Mouse (Mus musculus) cerebellum, adult 11 months (tissue): ENCODE data around the gene Cyp4f39.

Source experiments
- DNase-seq: peaks from one replicate; pipeline ENCODE4 v3.0.0; 2022

The Cyp4f39 gene

DNA sequence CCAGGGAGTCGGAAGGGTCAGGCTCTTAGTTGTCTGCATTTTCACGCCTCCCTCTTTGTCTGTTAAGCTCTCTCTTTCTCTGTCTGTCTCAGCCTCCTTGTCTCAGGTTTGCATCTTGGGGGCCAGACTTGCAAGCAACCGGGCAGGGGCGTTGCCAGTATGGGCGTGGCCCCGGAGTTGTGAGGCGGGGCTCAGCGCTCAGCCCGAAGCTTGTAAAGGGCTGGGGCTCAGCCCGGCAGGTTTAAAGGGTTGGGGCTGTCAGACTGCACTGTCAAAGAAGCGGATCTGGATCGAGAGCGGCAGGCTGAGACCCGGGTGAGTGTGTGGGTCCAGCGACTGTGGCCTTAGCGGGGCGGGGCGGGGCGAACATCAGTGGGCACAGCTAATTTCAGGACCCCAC is at the start of gene Cyp4f39:
Gene Cyp4f39, plus strand, starts transcription at position 242 of the 400 bp plus-strand sequence.
- no peak for DNase-seq

DNA sequence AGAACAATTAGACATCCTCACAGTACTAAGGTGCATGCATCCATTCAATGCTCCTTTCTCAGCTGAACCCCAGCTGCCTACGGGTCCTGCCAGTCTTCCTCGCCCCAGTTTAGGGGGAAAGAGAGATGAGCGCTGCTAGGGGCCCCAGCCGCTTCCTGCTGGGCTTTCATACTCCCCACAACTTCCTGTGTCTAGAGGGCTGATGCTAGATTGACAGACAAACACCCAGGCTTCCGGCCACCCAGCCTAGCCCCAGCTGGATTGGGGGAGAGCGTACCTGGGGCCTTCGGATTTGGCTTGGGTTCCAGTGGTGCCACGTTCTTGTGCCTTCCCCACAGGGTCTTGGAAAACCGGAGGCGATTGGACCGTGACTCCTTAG is 49.8 kb upstream of the Cyp4f39 start:
- no peak for DNase-seq

DNA sequence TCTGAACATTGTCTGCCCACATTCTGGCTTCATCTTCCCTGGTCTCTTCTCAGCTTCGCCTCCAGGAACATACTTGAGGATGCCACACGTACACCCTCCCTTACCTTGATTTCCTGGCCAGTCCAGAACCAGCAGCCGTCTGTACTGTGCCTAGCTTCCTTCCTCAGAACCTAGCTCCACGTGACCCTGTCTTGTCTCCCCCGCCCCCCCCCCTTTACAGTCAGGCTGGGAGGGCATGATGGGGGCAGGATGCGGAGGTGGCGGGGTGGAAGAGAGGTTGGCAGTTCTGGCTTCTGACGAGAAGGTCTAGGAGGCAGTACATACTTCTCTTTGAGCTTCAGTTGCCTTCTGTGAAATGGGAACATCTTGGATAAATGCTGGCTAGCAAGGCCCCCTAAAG is 49.1 kb upstream of the Cyp4f39 start, which contains the start of gene Rasal3:
Gene Rasal3, minus strand, starts transcription at position 167 of the 400 bp plus-strand sequence.
- no peak for DNase-seq

DNA sequence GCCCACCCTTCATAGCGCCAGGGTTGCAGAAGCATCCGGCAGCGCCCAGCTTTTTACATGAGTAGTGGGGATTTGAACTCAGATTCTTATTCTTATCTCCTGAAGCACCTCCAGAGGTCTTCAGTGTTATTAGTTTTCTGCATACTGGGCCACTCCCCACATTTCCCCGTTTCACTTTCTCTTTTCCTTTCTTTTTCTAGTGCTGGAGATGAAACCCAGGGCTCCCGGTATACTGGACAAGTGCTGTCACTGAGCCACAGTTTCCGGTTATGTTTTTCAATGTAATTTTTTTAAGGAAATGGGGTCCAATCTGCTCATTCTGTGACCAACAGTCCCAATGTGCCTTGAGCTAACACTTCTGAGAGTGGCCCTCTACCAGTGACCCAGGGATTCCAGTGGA is 40.6 kb upstream of the Cyp4f39 start:
- no peak for DNase-seq

DNA sequence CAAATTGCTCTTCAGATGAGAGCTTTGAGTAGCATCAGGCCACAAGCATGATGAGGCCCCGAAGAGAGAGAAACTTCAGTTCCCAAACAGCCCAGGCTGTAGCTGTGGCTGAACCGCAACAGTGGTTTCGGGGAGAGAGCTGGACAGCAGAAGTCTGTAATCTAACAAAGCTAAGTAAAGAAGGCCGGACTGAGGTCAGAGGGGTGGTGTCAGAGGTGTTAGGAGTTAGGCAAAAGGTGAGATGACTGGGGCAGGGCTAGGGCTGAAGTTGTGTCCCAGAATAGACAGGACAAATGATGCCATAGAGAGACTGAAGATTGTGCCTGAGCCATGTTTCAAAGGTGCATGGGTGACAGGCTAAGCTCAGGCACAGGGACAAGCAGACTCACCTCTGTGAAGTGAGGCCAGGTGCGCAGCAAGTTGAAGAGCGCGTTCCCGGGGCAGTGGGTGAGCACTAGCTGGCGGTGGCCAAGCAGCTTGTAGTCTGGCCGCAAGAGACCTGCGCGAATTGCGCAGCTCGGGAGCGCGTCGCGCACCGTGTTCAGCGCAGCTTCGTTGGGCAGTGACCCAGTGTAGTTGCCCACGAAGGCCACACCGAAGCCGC is 37.0 kb upstream of the Cyp4f39 start:
- DNase-seq: no peak

DNA sequence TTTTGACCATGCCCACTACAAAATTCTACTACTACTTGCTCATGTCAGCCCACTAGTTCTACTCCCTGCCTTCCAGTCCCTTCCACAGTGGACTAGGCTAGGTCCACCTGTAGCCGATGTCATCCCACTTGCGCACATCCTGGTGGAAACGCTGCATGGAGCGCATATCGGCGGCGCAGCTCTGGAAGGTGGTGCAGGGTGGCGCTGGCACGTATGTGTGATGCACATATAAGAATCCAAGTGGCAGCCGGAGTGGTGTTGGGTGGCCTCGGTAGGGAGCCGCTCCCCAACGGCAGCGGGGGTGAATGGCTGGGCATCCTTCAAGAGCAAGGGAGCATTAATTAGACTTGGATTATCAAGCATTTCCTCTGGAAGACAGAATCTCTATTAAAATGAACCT is 35.8 kb upstream of the Cyp4f39 start:
- no peak for DNase-seq

DNA sequence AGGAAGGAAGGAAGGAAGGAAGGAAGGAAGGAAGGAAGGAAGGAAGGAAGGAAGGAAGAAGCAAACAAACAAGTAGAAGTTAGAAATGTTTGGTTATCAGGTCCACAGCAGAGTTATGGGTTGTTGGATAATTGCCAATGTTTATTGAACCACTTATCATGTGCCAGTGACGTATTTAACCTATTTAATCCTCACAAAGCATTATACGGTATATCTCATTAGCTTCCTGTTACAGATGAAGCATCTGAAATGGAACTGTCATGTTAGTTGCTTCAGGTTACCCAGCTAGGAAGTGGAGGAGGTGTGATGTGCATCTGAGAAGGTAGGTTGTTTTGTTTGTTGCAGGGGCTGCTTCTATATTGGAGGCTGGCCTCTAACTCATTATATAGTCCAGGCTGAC is 32.5 kb upstream of the Cyp4f39 start:
- DNase-seq: no peak

DNA sequence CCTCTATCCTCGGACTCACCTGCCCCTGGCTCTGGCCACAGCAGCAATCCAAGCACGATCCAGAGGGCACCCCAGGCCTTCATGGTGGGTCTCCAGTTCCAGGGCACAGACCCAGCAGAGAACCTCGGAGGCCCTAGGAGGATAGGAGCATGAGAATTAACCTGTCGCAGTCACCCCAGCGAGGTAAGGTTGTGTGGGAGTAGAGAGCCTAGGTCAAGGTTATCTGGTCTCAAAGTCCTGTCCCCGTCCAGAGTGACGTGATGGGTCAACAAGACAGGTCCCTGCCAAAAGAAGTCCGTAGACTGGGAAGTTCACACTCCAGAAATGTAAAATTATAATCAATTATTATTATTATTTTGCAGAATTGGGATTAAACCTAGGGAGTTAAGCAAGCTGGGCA is 31.7 kb upstream of the Cyp4f39 start:
- no peak for DNase-seq

DNA sequence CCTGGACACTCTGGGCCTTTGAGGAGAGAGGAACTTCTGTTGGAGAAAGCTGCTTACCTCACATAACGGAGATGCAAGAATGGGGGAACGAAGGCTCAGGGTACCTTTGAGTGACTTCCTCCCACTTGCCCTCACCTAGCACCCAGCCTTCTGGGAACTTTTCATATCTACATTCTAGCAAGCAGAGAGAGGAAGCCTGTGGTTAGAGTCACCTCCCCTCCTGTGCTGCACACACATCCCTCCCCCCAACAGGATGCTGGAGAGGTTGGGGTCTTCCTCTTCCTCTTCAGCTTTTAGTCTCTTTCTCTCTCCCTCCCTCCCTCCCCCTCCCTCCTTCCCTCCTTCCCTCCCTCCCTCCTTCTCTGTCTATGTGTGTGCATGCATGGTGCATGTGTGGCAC is 28.5 kb upstream of the Cyp4f39 start, which contains the start of gene Pglyrp2:
Gene Pglyrp2, minus strand, starts transcription at position 134 of the 400 bp plus-strand sequence.
- no peak for DNase-seq

DNA sequence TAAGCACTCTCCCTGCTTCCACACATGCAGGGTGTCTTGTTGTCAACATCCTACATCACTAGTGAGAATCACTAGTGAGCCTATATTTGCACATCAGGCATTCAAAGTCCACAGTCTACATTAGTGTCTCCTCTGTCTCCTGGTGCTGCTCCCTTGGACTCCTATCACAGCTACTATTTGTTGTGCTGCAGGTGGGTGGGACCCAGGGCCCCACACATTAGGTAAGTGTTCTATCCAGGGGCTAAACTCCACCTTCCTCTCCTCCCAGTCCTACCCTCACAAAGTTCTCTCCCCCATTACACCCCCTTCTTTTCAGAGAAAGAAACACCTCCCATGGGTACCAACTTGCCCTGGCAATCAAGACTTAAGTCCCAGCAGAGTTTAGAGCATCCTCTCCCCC is 25.9 kb upstream of the Cyp4f39 start:
- no peak for DNase-seq

DNA sequence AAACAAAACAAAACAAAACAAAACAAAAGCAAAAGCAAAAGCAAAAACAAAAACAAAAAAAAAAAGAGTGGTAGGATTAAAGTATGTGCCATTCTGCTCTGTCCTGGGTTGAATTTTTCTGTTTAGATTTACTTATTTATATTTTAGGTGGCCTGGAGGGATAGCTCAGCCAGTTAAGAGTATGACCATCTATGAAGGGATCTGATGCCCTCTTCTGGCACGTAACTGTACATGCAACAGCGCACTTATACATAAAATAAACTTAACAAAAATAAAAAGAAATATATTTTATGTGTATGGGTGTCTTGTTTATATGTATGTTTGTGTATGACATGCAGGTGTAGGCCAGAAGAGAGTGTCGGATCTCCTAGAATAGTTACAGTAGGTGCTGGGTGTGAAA is 20.6 kb upstream of the Cyp4f39 start:
- no peak for DNase-seq

DNA sequence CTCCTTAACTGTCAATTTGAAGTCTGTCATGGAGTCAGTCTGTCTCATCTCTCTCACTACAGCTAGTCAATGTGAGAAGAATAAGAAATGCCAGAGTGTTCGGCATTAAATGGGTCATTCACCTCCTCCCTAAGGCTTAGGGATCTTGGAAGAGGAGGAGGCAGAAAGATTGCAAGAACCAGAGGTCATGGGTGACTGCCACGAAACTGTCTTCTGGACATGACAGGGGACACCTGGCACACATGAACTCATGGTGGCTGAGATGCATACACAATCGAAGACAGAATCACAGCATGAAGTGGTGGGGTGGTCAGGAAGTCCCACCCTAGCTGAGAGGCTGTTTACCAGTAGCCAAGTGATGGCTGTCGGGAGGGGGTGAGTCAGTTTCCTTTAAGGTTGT is 18.2 kb upstream of the Cyp4f39 start:
- no peak for DNase-seq

DNA sequence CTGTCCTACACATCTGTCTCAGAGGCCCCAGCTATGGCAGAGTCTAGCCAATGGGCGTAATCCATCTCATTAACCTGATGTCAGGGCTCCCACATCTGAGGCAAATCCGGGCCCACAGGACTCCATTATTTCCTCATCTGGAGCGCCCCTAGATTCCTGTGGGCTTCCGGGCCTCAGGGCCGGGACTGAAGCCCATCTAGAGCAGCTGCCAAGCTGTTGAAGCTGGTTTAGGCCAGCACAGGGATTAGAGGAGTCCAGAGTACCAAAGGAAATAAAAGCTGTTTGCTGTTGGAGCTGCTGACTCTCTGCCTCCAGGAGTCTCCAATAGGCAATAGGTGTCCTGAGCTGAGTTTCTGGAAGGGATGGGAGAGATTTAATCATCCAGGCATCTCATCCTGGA is 17.4 kb upstream of the Cyp4f39 start:
- no peak for DNase-seq

DNA sequence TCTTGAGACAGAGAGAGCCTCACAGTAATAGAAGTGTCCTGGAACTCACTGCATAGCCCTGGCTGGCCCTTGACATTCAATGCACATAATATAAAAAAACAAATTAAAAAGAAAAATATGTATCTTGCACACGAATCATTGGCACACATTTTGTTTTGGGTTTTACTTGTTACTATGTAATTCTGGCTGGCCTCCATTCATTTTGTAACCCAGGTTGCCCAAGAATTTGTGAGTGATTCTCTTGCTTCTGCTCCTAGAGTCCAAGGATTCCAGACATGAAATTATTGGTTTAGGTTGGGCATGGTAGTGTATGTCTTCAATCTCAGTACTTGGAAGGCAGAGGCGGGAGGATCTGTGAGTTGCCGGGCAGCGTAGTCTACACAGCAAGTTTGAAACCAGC is 15.4 kb upstream of the Cyp4f39 start:
- no peak for DNase-seq

DNA sequence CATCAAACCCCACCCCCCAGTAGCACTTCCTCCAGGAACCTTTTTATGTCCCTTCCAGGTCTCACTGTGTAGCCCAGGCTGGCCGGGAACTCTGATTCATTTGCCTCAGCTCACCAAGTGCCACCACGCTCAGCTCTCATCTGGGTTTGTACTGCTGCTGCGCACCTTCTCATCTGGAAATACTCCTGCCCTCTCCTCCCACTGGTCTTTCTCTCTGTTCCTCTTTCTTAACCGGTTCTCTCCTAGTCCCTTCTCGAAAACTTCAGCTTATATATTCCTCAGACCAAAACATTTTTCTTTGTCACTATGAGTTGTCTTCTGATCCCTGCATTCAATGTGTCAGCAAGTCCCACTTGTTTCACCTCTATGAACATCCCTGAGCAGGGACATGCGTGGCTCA is 9.3 kb upstream of the Cyp4f39 start:
- DNase-seq: no peak

DNA sequence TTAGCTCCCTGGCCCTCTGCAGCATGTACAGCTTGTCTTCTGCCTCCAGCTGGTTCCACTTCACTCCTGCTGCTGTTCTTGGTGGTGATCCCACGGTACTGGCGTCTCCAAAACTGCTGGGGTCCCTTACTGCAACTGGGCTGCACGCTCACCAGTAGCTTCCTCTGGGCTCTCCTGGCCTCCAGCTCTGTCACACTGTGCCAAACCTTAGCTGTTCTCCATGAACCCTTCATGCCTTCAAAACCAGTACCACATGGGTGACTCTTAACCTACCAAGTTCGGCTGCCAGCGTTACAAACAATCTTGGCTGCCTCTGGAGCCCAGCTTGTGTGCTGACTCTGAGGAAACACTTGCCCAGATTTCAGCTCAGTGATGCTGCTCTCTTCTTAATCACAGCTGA is 7.5 kb upstream of the Cyp4f39 start:
- DNase-seq: no peak

DNA sequence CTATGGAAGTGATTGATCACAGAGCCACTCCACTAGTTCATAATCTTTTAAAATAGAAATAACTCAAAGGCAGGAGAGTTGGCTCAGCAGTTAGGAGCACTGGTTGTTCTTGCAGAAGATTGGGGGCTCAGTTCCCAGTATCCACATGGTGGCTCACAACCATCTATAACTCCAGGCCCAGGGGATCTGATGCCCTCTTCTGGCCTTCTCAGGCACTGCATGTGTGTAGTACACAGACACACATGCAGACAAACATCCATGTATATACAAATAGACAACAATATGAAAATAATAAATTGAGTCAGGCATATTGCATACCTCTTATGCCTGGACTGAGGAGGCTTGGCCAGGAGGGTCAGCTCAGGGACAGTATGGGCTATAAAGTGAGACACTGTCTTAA is 5.3 kb upstream of the Cyp4f39 start:
- DNase-seq: no peak

DNA sequence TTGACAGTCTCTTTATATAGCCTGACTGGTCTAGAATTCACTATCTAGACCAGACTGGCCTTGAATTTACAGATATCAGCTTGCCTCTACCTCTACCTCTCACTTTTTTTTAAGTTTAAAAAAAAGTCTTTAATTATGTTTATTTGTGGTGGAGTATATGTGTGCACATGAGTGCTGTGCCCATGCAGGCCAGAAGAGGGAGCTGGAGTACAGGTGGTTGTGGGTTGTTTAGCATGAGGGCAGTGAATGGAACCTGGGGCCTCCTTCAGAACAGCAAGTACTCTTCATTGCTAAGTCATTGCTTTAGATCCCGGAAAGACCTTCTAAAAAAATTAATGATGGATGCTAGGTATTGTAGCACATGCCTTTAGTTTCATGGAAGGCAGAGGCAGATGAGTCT is 3.5 kb upstream of the Cyp4f39 start:
- no peak for DNase-seq

DNA sequence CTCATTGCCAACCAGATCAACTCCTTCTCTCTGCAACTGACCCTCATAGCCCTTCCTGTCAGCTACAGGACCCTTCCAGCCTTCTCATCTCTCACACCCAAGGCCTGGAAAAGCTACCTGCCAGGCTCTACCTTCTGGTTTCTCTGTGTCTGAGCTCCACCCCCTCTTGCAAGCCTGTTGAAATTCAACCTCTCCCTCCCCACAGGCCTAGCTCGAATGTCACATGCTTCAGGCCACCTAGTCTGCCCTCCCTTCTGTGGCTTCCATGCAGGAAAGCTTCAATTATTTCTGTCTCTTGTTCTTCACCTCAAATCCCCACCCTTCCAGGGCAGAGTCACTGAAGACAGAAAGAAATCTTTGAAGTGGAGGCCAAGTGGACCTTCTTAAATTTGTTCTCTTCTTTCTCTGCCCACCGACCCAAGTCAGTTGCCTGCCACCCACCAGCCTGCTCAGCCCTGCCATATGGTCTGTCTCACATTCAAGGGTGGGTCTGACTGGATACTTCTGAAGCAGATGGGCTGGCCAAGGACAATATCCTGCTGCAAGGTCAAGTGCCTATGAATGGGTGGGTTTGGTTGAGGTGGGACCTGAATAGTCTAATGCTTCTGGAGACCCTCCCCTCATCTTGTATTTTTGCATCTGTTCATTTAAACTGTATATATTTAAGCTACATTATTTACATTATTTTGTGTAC is 1.5 kb upstream of the Cyp4f39 start:
- DNase-seq: no peak

DNA sequence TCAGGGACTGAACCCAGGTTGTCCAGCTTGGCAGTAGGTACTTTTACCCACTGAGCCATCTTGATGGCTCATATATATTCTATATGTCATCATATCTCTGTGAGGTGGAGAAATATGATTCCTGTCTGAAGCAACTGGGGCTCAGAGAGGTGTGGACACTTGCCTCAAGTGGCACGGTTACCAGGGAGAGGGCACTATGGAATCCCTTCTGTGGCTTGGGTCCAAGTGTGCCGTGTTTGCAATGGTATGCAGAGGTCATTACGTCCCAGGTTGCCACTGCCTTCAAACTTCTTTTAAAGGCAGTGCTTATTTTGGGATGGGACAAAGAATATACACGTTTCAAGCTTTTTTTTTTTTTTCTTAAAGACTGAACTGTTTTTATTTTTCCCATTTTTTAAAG is 1.7 kb downstream of the Cyp4f39 start:
- no peak for DNase-seq

DNA sequence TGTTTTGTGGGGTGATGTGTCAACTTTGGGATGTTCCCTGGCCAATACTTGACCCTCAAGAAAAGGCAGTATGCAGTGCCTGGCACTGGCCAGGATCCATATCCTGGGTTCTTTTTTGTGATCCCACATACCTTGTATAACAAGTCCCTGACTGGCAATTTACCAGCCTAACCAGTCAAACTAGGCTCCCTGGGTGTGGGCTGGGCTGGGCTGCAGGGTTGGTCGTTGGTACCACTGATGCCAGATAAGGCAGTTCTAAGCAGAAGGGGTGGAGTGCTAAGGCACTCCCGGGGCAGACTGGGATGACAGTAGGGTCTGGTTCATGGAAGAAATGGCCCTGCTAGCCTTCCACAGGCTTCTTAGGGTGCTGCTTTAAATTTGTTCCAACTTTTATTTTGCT is 2.5 kb downstream of the Cyp4f39 start:
- no peak for DNase-seq

DNA sequence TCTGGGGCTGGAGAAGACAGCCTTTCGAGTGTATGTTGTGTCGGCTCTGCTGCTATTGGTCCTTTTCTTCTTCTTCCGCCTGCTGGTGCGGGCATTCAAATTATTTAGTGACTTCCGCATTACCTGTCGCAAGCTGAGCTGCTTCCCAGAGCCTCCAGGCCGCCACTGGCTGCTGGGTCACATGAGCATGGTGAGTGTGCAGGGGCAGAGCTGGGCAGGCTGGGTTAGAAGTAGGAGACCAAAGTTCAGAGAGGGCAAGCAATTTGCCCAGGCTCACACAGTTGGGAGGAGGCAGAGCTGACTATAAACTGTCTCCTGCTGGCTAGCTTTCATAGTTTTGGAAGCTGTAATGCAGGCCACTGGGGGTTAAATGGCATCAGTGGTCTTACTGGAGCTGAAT is 16.0 kb downstream of the Cyp4f39 start:
- no peak for DNase-seq

DNA sequence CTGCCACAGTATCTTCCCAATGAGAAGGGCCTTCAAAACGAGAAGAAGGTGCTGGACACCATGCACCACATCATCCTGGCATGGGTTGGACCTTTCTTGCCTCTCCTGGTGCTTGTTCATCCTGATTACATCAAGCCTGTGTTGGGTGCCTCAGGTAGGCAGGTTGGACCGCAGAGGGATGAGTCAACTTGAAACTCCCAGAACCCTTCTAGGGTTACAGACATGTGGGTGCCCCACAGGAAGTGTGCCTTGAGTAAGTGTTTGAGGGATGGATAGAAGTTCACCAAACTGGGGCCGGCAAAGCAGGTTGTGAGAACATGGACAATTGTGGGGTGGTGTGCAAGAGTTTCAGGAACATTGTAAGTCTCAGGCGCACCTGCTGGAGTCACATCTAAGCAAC is 18.3 kb downstream of the Cyp4f39 start:
- no peak for DNase-seq

DNA sequence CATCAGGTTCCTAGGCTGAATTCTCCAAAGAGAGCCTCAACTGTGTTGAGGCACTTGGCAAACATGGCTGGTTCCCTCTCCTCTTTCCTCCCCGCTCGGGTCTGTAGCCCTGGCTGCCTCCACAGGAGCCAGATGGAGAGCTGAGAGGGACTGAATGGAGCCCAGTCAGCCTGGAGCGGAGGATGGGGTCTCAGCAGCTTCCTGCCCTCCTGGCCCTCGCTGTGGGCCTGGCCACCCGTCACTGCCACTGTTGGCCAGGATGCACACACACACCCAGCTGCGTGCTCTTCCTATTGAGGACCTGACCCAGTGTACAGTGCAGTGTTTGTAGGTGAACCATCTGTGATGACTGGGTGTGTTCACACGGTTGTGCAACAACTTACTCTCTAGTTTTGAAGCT is 19.7 kb downstream of the Cyp4f39 start:
- no peak for DNase-seq

DNA sequence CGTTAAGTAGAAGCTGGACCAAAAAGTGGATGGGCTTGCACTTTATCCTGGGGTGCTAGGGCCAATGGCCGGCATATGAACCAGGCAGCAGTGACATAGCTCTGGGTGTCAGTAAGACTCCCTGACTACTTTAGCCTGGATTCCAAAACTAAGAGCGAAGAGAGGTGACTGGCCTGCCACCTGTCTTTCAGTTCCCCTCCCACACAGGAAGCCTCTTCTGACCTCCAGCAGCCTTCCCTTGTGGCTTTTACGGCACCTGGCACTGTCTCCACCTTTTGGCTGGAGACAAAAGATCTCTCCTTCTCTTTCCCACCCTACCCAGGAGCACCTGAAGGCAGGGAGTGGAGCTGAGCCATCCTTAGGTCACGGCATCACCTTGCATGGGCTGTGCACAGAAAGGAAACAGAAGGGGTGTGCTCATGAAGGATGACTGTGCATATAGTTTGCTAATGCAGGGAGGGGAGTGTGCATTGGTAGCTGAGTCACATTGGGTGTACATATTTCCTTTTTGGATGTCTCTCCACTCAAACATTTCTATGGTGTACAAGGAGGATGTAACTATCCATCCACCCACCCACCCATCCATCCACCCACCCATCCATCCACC is 22.5 kb downstream of the Cyp4f39 start:
- no peak for DNase-seq
